Mouse (Mus musculus) layer of hippocampus, adult 11-12 months (tissue): ENCODE results near the gene Tpx2.
A peak's percentile ranks its signal among the peaks of the same experiment; 100 is the strongest.

Source experiments
- DNase-seq: peaks from one replicate; pipeline ENCODE4 v3.0.0; 2022; ENCODE audit warnings: low spot score

Gene Tpx2

DNA sequence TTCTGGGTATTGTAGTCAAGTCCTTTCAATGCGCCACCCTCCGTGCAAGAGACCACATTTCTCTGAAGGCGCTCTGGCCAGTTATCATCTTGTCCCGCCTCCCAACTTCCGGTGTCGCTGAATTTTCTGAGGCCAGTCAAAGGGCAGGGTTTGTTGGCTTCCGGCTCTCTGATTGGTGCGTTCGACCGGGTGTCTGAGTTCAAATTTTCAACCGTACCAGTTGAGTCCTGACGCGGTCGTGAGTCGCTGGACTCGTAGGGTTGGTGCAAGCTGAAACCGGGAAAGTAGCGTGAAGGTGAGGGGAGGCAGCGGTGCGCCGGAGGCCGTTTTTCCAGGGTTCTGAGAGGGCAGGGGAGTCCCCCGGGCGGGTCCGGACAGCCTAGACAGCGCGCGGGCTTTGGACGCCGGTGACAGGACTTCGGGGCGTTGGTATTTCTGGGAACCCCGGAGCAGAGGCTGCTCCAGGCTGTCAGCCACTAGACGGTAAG lies at the start of gene Tpx2:
TSS of gene Tpx2 (plus strand) at position 150 of the 488 bp plus-strand sequence.
- DNase-seq, result peak; percentile 98

GRCm38 (mm10) chr2:152799954-152800761 lies 47.6 kb upstream of the Tpx2 start:
- DNase-seq, result no peak

- no peak for DNase-seq
Measured at GRCm38 (mm10) chr2:152800762-152801113, 47.0 kb upstream of the Tpx2 start.

GRCm38 (mm10) chr2:152802303-152802702 lies 45.5 kb upstream of the Tpx2 start:
- DNase-seq, result no peak

GRCm38 (mm10) chr2:152803081-152803480 lies 44.7 kb upstream of the Tpx2 start:
- no peak for DNase-seq

DNA sequence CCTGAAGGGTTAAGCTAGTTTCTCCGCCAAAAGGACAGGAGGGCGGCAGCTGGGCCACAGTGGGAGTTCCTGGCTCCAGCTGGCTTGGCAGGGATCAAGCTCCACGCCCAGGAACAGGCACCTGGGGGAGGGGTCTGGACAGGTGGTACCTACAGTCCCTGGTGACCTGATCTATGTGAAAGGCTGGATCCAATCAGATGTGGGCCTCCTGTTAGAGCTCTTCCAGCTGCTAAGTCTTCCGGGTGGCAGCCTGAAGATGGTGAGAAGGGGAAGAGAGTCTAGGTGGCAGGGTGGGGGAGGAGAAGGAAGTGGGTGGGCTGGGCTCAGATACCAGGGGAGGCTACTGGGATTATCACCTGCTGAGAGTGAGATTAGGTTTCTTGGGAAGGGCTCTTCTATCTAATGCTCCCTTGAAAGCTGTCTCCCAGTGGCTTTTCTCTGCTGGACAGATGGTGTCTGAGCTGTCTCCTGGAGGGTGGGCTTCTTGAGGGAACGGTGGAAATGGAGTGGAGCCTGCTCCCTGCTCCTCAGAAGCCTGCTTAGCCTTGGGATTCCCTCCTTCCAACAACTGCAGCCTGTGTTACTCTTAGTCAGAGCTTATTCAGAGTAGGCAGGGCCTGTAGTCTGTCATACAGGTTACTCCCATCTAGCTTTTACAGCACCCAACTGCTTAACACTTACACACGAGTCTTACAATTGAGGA lies 43.2 kb upstream of the Tpx2 start:
- DNase-seq, result no peak

DNA sequence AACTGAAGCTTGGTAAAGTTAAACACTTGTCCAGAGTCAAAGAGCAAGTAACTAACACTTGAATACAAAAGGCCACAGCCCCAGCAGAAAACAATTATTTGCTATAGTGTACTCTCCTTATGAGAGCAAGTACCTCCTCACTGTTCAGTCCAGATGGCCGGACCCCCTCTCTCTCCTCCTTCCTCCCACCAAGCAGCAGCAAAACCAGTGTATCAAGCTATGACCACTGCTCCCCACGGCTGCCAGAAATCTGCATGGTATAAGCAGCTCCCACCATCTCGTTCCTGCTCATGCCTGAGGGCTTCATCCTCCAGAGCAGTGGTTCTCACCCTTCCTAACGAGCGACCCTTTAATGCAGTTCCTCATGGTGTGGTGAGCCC lies 42.7 kb upstream of the Tpx2 start:
- no peak for DNase-seq

DNA sequence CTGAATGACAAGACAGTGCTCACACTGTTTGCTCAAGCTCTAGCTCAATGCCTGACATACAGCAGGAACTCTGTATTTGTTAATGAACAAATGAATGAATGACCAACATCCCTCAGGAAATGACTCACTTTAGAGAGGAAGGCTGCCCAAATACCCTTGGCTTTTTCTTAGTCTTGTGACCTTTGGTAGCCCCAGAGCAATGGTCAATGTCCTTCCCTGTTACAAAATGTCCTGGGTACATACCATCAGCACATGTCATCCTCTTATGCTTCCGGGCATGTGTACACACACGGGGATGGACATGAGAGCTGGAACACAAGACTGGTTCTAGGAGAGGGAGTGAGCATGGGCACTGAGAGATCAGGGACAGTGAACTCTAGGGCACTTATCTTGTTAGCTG lies 41.7 kb upstream of the Tpx2 start:
- no peak for DNase-seq

DNA sequence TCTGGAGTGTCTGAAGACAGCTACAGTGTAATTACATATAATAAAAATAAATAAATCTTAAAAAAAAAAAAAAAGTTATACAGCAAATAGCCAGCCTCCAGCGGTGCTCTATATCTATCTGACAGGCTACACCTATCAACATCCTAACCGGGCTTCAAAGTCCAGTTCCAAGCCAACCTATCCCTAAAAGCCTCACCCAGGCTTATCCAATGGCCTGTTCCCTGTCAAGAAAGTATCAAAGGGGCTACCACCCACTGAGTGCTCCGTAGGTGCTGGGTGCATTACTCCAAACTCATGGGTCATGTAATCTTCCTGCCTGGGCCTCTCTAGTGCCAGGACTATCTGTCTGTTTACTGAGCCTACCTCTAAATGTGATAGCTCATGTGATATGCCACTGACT lies 39.6 kb upstream of the Tpx2 start:
- no peak for DNase-seq

GRCm38 (mm10) chr2:152810158-152810941 lies 37.4 kb upstream of the Tpx2 start:
- no peak for DNase-seq

- DNase-seq, result no peak
Measured at GRCm38 (mm10) chr2:152811336-152812165, 36.2 kb upstream of the Tpx2 start.

- DNase-seq, result no peak
Measured at GRCm38 (mm10) chr2:152813232-152813631, 34.5 kb upstream of the Tpx2 start.

DNA sequence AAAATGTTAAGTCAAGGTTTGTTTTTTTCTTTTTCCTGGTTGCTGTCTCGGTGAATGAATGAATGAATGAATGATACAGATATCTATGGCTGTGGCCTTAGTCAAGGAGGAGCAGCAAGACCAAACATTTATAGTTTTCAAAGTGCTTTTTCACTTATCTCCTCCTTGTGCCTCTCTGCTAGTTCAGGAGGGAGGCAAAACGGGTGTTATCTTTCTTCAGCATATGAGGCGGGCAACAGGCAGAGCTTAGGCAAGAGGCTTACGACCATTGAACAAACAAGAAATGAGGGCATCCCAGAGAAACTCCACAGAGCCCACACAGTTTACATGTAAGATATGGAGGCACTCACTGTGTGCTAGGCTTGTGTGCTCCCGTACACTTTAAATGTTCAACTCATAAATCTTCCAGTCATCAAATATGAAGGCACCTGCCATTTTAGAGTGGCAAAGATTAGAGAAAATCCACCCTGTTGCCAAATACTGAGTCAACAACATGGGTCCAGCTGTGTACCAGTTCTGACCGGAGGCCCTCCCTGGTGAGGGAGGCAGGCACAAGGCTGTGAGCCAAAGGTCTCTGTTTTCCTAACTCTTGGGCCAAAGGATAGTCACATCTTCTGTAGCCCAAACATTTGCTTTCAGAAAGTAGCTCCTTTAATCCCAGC lies 33.4 kb upstream of the Tpx2 start:
- no peak for DNase-seq

DNA sequence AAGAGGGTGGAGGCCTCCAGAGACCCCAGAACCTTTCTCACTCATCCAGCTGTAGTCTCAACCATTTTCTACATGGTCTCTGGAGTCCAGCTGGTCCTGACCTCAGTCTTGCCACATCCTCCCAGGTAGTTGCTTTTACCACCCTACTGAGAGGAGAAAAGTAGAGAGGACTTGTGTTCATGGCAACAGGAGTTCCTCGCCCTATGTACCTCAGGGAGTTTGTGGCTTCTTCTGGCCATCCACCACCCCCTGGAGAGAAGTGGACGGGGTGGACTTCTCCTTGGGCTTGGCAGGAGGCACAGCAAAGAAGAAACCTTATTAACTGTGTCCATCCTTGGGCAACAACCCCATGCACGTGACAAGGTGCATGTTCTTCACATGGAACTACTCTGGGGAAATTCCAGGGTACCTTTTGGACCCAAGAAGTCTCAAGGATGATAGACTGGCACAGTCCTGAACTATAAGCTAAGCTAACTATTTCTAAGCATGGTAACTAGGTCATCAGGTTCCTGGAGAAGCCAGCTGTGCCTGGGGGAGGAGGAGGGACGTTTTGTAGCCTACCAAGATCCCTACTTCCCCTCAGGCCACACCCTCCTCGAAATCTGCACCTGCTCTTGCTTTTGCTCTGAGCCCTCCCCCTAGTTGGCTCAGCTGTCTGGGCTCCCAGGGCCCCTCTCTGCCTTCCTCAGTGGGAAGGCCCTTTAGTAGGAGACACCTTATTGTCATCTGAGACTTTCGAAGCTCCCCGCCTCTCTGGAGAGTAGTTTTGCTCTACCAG lies 31.7 kb upstream of the Tpx2 start:
- no peak for DNase-seq

GRCm38 (mm10) chr2:152816657-152817348 lies 31.0 kb upstream of the Tpx2 start:
- no peak for DNase-seq

DNA sequence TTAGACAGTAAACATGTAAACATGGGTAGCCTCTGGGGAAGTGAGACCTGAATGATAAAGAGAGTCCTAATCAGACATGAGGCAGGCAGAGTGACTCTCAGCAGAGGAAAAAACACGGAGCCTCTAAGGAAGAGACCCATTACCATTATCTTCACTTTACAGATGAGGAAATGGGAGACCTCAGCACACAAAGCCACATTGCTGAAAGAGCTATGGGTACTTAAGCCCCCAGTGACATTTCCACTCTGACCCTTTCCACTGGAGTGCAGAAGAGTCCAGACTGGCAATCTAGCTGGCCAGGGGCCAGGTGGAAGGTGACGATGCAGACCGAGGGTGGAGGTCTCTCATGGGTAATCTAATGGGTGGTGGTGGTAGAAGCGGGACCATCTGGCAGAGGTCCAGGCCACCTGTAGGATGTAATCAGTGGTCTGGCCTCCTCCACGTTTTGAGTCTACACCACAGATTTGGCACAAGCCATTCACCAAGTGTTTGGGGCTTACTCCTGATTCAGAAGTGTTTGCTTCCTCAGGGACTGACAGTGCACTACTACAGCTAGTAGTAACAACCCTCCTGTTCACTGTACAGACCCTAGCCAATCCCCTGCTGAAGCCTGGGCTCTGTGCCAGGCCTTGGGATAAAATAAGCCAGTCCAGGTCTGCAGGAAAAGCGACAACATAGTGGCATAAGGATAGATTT lies 30.0 kb upstream of the Tpx2 start:
- peak; percentile 51 for DNase-seq

- no peak for DNase-seq
Measured at GRCm38 (mm10) chr2:152818679-152819078, 29.1 kb upstream of the Tpx2 start.

GRCm38 (mm10) chr2:152819097-152819624 lies 28.6 kb upstream of the Tpx2 start:
- no peak for DNase-seq

DNA sequence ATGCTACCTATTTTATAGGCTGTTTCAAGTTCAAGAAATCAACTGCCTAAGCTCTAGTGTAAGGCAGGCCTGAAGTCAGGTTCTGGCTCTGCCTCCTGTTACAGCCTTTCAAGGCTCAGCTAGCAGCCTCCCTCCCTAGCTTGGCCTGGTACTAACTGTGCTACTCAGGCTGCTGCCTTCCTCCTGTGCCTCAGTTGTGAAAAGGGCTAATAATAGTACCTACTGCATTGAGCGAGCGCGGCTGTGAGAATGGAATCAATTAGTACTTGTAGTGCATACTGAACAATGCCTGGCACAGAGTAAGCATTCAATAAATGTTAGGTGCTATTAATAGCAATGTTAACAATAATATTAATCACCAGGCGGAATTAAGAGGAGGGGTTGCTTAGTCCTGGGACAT lies 27.8 kb upstream of the Tpx2 start:
- peak; percentile 65 for DNase-seq
